Mouse (Mus musculus): ENCODE data around the gene Htatip2. TPM values are rescaled to one million over a fixed set of nuclear protein-coding genes. Genes with fewer than 3 reads are reported as not detected.

Htatip2 gene
- polyA plus RNA-seq, 1 experiment: 14.1 TPM

DNA sequence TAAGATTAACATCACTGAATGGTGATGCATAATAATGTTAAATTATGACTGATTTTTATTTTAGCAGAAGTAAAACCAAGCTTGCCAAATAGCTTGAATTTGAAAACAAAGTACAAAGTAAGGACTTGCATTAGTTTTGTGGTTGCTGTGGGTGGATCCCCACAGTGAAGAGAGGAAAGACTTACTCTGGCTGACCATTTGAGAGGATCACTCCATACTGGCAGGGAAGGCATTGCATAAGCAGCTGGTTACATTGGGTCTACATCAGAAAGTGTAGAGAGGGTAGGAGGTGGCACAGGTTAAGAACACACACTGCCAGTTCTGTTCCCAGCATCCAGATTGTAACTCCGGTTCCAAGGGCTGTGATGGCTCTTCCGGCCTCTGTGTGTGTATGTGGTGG is 24.1 kb downstream of the Htatip2 start:
- WGBS: 87% methylated on average over 2 of the region's 2 CpGs
- DNase-seq (ENCODE audit: low read depth, low spot score): no peak

DNA sequence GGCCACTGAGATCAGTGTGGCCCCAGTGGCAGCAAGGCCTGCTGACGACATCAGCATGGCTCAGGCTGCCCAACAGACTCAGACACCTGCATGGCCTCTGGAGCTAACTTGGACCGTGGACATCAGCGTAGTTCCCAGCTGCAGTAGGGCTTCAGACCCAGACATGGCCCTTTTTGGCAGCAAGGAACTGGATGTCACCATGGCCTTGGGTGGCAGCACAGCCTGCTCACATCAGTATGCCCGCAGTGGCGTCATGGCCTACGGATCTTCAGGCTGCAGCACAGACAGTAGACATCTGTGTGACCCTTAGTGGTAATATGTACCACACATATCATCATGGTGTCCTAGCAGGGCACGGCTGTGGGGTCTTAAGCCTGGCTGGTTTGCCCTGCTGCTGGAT is 26.2 kb downstream of the Htatip2 start:
- no peak for DNase-seq (ENCODE audit: low read depth, low spot score)
- WGBS: 94% methylated on average over 7 of the region's 7 CpGs

DNA sequence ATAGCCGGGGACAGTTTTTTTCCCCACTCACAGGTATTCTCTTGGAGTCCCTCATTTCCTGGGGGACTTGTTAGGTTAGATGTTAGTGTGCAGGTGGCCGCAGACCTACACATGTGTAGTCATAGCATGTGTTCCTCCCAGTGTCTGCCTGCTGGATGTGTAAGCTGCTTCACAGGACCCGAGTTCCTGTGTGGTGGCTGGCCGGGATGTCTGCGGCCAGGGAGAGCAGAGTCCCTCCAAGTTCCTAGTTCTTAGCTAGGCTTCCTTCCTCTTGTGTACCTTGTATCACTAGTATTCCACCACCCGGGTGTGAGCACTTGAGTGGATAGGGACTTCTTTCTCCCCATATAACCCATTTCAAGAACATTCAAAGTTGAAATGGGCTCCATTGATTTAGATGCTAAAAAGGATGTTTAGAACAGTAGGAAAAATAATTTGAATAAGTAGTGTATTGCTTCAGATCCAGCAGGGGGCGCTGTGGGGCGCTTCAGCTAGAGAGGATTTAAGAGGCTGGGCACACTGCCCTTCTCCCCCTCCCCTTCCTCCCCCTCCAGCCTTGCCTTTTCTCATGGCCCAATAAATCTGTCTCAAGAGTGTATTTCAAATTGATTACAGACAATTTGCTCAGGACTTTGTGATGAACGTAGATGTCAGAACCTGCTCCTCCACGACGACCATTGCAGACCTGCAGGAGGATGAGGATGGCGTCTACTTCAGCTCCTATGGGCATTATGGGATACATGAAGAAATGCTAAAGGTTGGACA is 27.9 kb downstream of the Htatip2 start:
- 67% methylated on average over 12 of the region's 12 CpGs for WGBS

DNA sequence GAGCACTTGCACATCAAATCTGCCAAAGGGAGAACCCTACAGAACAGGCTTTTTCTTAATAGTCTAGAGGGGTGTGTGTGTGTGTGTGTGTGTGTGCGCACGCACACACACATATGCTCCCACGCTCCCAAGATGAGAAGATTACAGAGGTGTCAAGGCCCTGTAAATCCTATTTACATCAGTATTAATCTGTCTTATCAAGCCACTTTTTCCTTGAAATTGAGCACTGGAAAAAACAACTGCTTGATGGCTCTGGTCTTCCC is 28.4 kb downstream of the Htatip2 start:
- no peak for DNase-seq (ENCODE audit: low read depth, low spot score)
- WGBS: 94% methylated on average over 3 of the region's 3 CpGs

More for the DNA sequence above, 27.9 kb downstream of the Htatip2 start:
- DNase-seq (ENCODE audit: low read depth, low spot score): no peak

DNA sequence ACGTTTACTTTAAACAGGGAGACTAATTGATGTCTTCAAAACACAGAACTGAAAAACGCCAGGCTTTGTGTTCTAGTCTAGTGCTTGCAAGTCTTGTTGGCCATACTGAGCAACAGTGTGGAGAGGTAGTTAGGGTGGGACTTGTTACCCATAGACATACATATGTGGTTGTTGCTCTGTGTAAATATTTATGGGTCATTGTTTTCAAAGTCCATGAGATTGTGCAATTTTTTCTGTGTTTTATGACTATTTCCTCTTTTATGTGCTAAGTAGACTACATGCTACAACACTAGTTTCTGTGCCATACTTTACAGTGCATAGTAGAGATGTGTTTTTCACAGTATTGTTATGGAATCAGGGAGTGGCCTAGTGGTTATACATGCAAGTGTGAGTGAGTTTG is 35.4 kb downstream of the Htatip2 start:
- 71% methylated on average over 2 of the region's 2 CpGs for WGBS

DNA sequence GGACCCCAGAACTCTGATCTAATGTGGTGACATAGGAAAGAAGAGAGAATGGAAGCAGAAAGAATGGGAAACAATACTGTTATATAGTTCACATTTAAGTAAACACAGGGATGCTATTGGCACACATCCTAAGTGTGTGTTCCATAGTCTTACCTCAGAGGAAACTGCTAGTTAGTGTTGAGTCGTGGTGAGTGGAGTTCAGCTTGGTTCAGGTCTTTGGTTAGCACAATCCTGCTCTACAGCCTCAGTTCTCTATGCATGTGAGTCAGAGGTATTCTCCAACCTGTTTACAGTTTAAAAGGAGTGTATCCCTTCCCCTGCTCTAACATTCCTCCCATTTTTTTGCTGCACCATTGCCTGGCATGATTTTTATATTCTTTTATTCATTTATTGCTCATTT is 38.3 kb downstream of the Htatip2 start:
- 23% methylated on average over 1 of the region's 1 CpGs for WGBS
- DNase-seq (ENCODE audit: low read depth, low spot score): no peak

More for the DNA sequence above, 35.4 kb downstream of the Htatip2 start:
- DNase-seq (ENCODE audit: low read depth, low spot score): no peak

DNA sequence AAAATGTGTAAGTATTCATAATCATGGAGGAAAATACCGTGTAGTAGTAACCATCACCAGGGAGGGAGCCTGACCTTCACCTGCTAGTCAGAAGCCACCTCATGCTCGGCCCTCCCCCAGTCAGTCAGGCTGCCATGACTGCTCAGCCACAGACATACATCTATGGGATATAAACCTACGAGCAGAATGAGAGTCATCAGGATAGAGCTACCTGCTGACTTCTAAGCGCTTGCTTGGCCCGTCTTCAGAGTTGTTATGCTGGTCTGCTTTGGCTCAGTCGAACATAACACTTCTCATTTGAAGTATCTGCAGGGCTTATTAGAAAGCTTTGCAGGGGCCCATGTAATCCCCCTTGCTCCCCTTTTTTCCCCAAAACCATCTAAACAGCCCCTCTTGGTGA is 44.6 kb downstream of the Htatip2 start:
- no peak for DNase-seq (ENCODE audit: low read depth, low spot score)
- 87% methylated on average over 6 of the region's 6 CpGs for WGBS

DNA sequence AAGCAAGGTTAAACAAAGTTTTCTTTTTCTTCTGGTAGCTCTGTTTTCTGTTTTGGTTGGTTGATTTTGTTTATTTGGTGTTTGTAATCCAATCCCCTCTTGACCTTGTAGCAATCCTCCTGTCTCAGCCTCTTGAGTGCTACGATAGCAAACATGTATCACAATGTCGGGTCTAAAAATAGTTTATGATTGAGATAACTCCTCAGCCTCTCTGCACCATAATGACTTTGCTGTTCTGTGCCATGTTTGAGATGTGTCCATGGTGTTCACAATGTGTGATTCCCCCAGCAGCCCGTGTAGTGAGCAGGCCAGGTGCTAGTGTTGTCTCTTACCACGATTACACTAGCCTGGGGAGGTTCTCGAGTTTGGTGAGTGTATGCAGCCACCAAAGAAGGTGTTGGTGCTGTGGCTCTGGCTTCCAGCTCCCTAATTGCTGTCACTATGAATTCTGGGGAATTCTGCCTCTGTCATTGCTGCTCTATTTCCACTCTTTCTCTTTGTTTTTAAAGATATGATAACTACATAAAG is 45.8 kb downstream of the Htatip2 start:
- WGBS: 48% methylated on average over 5 of the region's 5 CpGs
- DNase-seq (ENCODE audit: low read depth, low spot score): no peak

DNA sequence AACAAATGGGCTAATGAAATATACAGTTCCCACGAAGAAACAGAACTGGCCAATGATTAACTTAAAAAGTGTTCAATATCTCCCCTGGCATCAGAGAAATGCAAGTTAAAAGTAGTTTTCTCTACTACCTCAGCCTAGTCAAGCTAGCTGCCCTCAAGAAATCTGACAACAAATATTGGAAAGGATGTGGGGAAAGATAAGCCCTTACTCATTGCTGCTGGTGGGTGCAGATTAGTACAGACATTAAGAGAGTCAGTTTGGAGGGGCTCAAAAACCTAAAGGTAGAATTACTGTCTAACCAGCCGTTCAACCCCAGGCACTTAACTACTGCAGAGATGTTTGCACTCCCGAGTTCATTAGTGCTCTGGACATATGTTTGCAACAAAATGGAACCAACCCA is 46.7 kb downstream of the Htatip2 start:
- 50% methylated on average over 3 of the region's 3 CpGs for WGBS
- no peak for DNase-seq (ENCODE audit: low read depth, low spot score)

DNA sequence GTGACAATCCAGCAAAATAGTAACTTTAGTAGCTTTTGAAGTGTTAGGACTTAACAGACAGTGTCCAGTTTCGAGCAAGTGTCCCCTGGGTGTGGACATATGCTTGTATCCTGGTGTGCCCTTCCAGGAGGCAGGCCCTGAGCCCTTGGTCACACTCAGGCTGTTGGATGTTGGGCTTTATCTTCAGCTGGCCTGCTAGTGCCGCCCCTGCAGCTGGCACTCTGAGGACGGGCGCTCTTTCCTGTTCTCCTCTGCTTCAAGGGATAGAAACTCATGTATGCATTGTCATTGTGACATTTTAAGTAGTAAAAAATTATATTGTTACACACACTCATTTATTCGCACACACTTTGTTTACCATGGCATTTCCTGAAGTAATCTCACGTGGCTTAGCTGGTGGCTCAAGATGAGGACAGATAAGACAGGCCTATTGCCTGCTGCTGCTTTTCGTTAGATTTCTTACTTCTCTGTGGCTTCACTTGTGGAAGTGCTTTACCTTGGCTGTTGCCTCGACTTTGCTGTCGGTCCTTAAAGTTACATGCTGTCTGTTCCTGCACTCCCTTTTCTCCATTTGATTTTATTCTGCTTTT is 48.3 kb downstream of the Htatip2 start:
- peak; percentile 2 for DNase-seq (ENCODE audit: low read depth, low spot score)
- WGBS: 55% methylated on average over 9 of the region's 9 CpGs

DNA sequence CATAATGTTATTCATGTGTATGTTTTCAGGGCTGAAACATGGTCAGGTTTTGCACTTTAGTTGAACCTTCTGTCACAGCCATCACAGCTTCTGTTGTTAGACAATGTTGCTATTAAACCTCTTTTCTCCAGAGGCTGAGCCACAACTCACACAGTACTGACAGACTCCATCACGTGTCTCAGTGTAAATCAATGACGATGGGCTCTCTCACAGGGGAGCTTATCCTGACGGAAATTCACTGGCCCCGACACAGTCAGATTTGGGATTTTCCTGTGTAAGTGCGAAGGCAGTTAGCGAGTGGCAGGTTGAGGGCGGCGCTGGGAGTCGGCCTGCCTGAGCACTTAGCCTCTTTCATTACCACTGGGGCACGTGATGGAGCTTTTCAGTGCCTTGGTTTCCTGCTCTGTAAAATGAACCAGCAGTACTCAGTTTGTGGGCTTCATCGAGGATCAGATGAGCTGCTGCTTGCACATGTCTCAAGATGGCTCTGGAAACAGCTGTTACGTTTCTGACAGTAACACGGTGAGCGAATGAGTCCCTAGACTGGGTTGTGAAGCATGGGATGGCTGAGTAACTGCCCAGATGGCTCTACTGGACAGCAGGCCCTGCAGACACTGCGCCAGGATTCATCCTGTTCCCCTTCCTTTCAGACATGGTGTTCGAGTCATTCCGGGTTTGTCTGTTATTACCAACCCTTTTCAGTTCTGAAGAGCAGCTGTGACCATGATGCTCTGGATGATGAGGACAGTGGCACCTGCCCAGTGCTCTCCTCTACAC is 49.1 kb downstream of the Htatip2 start:
- no peak for DNase-seq (ENCODE audit: low read depth, low spot score)
- WGBS: 92% methylated on average over 17 of the region's 17 CpGs

DNA sequence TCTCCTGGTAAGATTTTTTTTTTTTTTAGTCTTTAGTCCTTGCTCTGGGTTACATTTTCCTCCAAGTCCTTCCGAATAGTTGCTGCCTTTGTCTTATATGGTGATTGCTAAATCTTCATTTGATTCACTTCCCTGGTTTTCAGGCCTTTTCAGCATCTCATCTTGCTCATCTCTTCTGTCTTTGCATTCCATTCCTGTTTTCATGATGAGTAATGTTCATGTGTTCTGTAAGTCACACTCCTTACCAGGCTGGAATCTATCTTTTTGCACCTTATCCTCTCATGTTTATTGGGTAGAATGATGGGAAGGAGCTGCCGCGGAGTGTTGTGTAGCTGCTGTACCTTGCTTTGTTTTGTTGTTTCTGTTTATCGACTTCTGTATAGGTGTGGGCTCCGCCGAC is 50.2 kb downstream of the Htatip2 start:
- WGBS: 88% methylated on average over 6 of the region's 6 CpGs
- DNase-seq (ENCODE audit: low read depth, low spot score): no peak

DNA sequence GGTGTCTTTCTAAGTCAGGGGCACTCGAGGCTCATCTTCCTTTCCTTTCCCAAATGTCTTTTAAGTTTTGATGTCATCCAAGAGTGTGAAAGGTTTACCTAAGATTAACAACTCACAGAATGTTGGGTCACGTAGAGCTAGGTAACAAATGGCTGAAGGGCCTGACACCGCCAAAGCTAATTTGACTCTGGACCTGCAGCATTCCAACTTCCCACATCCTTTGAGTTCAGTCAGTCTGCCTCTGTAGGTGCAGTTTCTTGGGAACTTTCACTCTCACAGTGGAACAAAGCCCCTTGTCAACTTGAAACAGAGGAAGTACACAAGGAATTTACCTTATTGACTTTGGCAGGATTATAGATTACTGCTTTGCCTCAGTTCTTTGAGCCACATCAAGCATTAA is 50.6 kb downstream of the Htatip2 start:
- WGBS: 62% methylated on average over 3 of the region's 3 CpGs
- DNase-seq (ENCODE audit: low read depth, low spot score): no peak

DNA sequence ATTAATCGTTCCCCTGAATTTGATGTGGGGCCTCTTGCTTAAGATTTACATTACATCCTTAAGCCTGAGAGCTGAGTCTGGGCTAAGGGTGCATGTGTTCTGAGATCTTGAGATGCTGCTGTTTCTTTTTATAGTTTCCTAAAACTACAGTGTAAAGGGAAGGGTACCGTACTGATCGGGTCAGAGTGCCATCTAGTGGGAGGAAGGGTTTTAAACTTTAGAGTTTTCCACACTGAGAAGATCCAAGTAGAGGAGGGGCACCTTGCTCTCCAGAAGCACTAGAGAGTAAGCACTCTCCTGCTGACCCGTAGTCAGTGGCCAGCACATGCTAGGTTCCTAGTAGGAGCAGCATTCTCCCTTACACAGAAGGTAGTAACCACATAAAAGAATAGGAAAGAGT is 52.4 kb downstream of the Htatip2 start:
- DNase-seq (ENCODE audit: low read depth, low spot score): no peak

DNA sequence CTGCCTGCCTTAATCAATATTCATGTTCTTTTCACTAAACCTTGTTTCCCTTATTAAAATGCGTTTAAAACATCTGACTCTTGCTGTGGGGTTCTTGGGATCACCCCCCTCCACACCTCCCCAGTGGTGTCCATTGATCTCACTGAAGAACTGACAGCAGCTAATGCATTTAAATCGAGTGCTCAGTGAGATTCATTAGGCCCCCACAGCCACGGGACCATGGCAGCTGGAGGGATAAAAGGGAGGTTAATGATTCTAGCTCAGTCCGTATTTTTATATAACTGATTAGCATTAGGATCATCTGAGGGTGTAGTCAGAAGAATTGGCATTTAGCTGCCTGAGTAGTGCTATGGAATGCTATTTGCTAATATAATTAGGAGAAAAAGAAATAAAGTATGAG is 60.5 kb downstream of the Htatip2 start:
- DNase-seq (ENCODE audit: low read depth, low spot score): no peak
- 85% methylated on average over 4 of the region's 4 CpGs for WGBS

More for the DNA sequence above, 52.4 kb downstream of the Htatip2 start:
- WGBS: 46% methylated on average over 4 of the region's 4 CpGs

DNA sequence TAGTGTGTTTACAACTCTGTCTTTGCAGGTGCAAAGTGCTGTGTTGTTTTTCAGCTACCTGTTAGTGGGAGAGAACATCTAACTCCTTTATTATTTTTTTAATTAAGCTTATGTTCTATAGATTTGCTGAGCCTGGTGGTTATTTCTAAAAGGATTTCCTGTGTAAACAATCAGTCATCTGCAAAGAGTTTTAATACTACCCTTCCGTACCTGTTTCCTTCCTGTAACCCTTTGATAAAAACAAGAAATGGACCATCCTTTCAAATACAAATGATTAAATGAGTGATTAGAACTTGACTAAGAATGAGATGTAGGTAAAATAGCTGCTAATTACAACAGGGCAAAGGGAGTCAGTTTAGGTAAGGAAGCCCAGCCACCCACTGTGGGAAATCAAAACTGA is 62.5 kb downstream of the Htatip2 start:
- DNase-seq (ENCODE audit: low read depth, low spot score): no peak
- 75% methylated on average over 1 of the region's 1 CpGs for WGBS

DNA sequence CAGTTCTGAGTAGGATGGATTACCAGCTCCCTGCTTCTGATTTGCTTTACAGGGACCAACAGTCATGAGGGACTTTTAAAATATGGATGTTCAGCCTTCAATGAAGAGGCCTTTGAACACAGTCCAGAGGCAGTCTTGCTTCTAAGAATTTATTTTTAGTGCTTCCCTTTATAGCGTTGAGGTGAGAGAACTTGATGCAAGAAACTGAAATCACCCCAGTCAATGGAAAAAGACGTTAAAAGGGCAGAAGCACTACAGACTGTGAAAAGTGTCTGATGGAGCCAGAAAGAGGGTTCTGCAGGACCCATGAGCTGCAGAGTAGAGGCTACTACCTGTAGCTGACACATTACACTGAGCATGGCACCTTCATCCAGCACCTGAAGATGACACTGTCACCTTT is 63.1 kb downstream of the Htatip2 start:
- no peak for DNase-seq (ENCODE audit: low read depth, low spot score)
- WGBS: 65% methylated on average over 2 of the region's 2 CpGs
